Mouse (Mus musculus) lung, embryonic 16.5 days (tissue): Measurements from ENCODE around the gene Atp1a2. TPM values are rescaled to one million over a fixed set of nuclear protein-coding genes. Genes with fewer than 3 reads are reported as not detected.

Source experiments
- ATAC-seq: fragments of 200-750 bp; cut with Nextera tagmentation; 2 replicates; pipeline ENCODE4 v1.8.0; 2017; ENCODE audit warnings: low read depth, mild to moderate bottlenecking, moderate library complexity
- H3K27ac ChIP-seq: fragments of 300-500 bp; sonication (generic); 2 replicates; pipeline ENCODE4 v1.5.1; 2014; ENCODE audit warnings: mild to moderate bottlenecking, control low read depth, low read length
- H3K27me3 ChIP-seq: fragments of 300-500 bp; sonication (generic); 2 replicates; pipeline ENCODE4 v1.6.1; 2014; ENCODE audit warnings: low read depth, low read length, mixed read lengths; ENCODE audit not compliant: control insufficient read depth, insufficient read depth
- H3K36me3 ChIP-seq: fragments of 300-500 bp; sonication (generic); 2 replicates; pipeline ENCODE4 v1.6.1; 2014; ENCODE audit warnings: low read length; ENCODE audit not compliant: control insufficient read depth, insufficient read depth
- H3K4me1 ChIP-seq: fragments of 300-500 bp; sonication (generic); replicated peaks from 2 replicates; pipeline ENCODE4 v1.6.1; 2014; ENCODE audit warnings: low read length, mixed read lengths; ENCODE audit not compliant: control insufficient read depth, insufficient read depth
- H3K4me2 ChIP-seq: fragments of 300-500 bp; sonication (generic); 2 replicates; pipeline ENCODE4 v1.6.1; 2014; ENCODE audit warnings: low read depth, low read length, control low read depth
- H3K4me3 ChIP-seq: fragments of 300-500 bp; sonication (generic); 2 replicates; pipeline ENCODE4 v1.5.1; 2014; ENCODE audit warnings: mild to moderate bottlenecking, low read length, control low read depth
- H3K9ac ChIP-seq: fragments of 300-500 bp; sonication (generic); 2 replicates; pipeline ENCODE4 v1.6.1; 2014; ENCODE audit warnings: low read length, control low read depth
- H3K9me3 ChIP-seq: fragments of 300-500 bp; sonication (generic); 2 replicates; pipeline ENCODE4 v1.6.1; 2016; ENCODE audit warnings: low read length; ENCODE audit not compliant: control insufficient read depth
- WGBS: fragments of 180-500 bp; shearing (Covaris S2); extraction: QIAGEN DNeasy Blood & Tissue Kit; methylation state at CpG from one replicate; pipeline ENCODE4 v1.1.7; 2014; 5-methylcytosine and 5-hydroxymethylcytosine counted together
- polyA plus RNA-seq: library from polyadenylated mRNA; unstranded; fragments of >200 nt; fragmentation: Nextera tagmentation; extraction: Ambion mirVana; gene quantifications from 2 replicates; pipeline ENCODE4 v1.2.1, GENCODE M21; 2015

The Atp1a2 gene
- polyA plus RNA-seq, 1 experiment from 2014 or later, result 6.2 TPM

- no peak overlapping the region for H3K4me2 ChIP-seq
- no peaks in the 10 kb centered on the region; the same call in 1 of the 2 replicates for H3K36me3 ChIP-seq
- no peaks in the 10 kb centered on the region for H3K27me3 ChIP-seq
- 64% methylated on average over 5 of the region's 5 CpGs for WGBS
- no peak for ATAC-seq
- no peaks in the 10 kb centered on the region for H3K4me1 ChIP-seq
- H3K4me3 ChIP-seq, result no peak overlapping the region
- H3K9me3 ChIP-seq, result no peaks in the 10 kb centered on the region
- H3K27ac ChIP-seq, result no peak overlapping the region
- no peak overlapping the region for H3K9ac ChIP-seq
These were observed 23.3 kb downstream of the Atp1a2 start for GRCm38 (mm10) chr1:172274547-172274946.

- H3K9me3 ChIP-seq, result no peaks in the 10 kb centered on the region
- no peak for ATAC-seq
- H3K27ac ChIP-seq, result no peak overlapping the region
- WGBS, result 34% methylated on average over 5 of the region's 5 CpGs
- no peaks in the 10 kb centered on the region for H3K4me1 ChIP-seq
- no peak overlapping the region for H3K9ac ChIP-seq
- no peak overlapping the region for H3K4me2 ChIP-seq
- H3K36me3 ChIP-seq, result no peaks in the 10 kb centered on the region; the same call in 1 of the 2 replicates
- H3K27me3 ChIP-seq, result no peaks in the 10 kb centered on the region
- H3K4me3 ChIP-seq, result no peak overlapping the region
These were observed 23.7 kb downstream of the Atp1a2 start for GRCm38 (mm10) chr1:172274116-172274515.

- Histone ChIP-seq H3K4me3 (no peak overlapping the region), H3K27ac (no peak overlapping the region), H3K4me2 (no peak overlapping the region), H3K27me3 (no peaks in the 10 kb centered on the region), H3K9me3 (no peaks in the 10 kb centered on the region), H3K4me1 (no peaks in the 10 kb centered on the region), H3K36me3 (no peaks in the 10 kb centered on the region; the same call in 1 of the 2 replicates), H3K9ac (no peak overlapping the region)
- 87% methylated on average over 6 of the region's 6 CpGs for WGBS
- ATAC-seq, result no peak
These were observed 24.5 kb downstream of the Atp1a2 start for GRCm38 (mm10) chr1:172273386-172273785.

GRCm38 (mm10) chr1:172271765-172272164, 26.1 kb downstream of the Atp1a2 start:
- no peaks in the 10 kb centered on the region for H3K27me3 ChIP-seq
- H3K36me3 ChIP-seq, result no peaks in the 10 kb centered on the region
- H3K9ac ChIP-seq, result no peak overlapping the region
- no peak overlapping the region for H3K4me3 ChIP-seq
- H3K9me3 ChIP-seq, result no peaks in the 10 kb centered on the region
- H3K4me2 ChIP-seq, result no peak overlapping the region
- 60% methylated on average over 10 of the region's 10 CpGs for WGBS
- no peak for ATAC-seq
- H3K27ac ChIP-seq, result no peak overlapping the region
- no peaks in the 10 kb centered on the region for H3K4me1 ChIP-seq

GRCm38 (mm10) chr1:172271208-172271607, 26.7 kb downstream of the Atp1a2 start:
- no peaks in the 10 kb centered on the region for H3K9me3 ChIP-seq
- no peak overlapping the region for H3K27ac ChIP-seq
- no peak overlapping the region for H3K4me2 ChIP-seq
- no peaks in the 10 kb centered on the region for H3K27me3 ChIP-seq
- no peaks in the 10 kb centered on the region for H3K36me3 ChIP-seq
- WGBS, result 72% methylated on average over 3 of the region's 3 CpGs
- no peak overlapping the region for H3K4me3 ChIP-seq
- no peaks in the 10 kb centered on the region for H3K4me1 ChIP-seq
- no peak for ATAC-seq
- H3K9ac ChIP-seq, result no peak overlapping the region

GRCm38 (mm10) chr1:172261477-172262078, 36.3 kb downstream of the Atp1a2 start, which contains the start of gene Igsf8:
Gene Igsf8, plus strand, starts transcription at chr1:172261641.
- H3K27ac ChIP-seq, result no peak within 1 kb of the TSS

GRCm38 (mm10) chr1:172258314-172258713, 39.5 kb downstream of the Atp1a2 start, which contains the start of gene Atp1a4:
Gene Atp1a4, minus strand, starts transcription at chr1:172258414.
- no peaks in the 10 kb centered on the region for H3K9me3 ChIP-seq
- no peaks in the 10 kb centered on the region for H3K4me1 ChIP-seq
- H3K27me3 ChIP-seq, result no peaks in the 10 kb centered on the region
- no peak for ATAC-seq
- H3K36me3 ChIP-seq, result no peaks in the 10 kb centered on the region
- H3K9ac ChIP-seq, result no peak within 1 kb of the TSS
- no peak within 1 kb of the TSS for H3K4me3 ChIP-seq
- 85% methylated on average over 6 of the region's 6 CpGs for WGBS
- no peak within 1 kb of the TSS for H3K27ac ChIP-seq
- H3K4me2 ChIP-seq, result no peak within 1 kb of the TSS

More at GRCm38 (mm10) chr1:172261477-172262078, 36.3 kb downstream of the Atp1a2 start, which contains the start of gene Igsf8:
- no peak within 1 kb of the TSS for H3K4me3 ChIP-seq
- no peaks in the 10 kb centered on the region for H3K9me3 ChIP-seq
- no peaks in the 10 kb centered on the region for H3K36me3 ChIP-seq
- H3K4me1 ChIP-seq, result no peaks in the 10 kb centered on the region
- ATAC-seq, result no peak
- H3K9ac ChIP-seq, result no peak within 1 kb of the TSS
- H3K27me3 ChIP-seq, result no peaks in the 10 kb centered on the region
- no peak within 1 kb of the TSS for H3K4me2 ChIP-seq
- WGBS, result 71% methylated on average over 8 of the region's 8 CpGs

- Histone ChIP-seq H3K27me3 (peaks cover 11% of the 10 kb centered on the region), H3K9me3 (no peaks in the 10 kb centered on the region), H3K4me2 (no peak overlapping the region), H3K27ac (no peak overlapping the region), H3K4me3 (no peak overlapping the region), H3K36me3 (no peaks in the 10 kb centered on the region), H3K9ac (no peak overlapping the region), H3K4me1 (no peaks in the 10 kb centered on the region)
- ATAC-seq, result 0 out of 2 replicates have a peak, but pooled peaks have one; percentile 31
- WGBS, result 44% methylated on average over 2 of the region's 2 CpGs
These were observed 50.2 kb downstream of the Atp1a2 start for GRCm38 (mm10) chr1:172247679-172248078.

- Histone ChIP-seq H3K27me3 (peaks cover 11% of the 10 kb centered on the region), H3K9me3 (no peaks in the 10 kb centered on the region), H3K4me3 (no peak overlapping the region), H3K9ac (no peak overlapping the region), H3K36me3 (no peaks in the 10 kb centered on the region), H3K4me2 (no peak overlapping the region), H3K27ac (no peak overlapping the region), H3K4me1 (no peaks in the 10 kb centered on the region)
- ATAC-seq, result no peak
- 69% methylated on average over 4 of the region's 4 CpGs for WGBS
These were observed 50.6 kb downstream of the Atp1a2 start for GRCm38 (mm10) chr1:172247216-172247615.
